Mouse (Mus musculus): Measurements from ENCODE around the gene Tada1. TPM values are rescaled to one million over a fixed set of nuclear protein-coding genes. Genes with fewer than 3 reads are reported as not detected.

The Tada1 gene
- total RNA-seq, 2 experiments from 2014 or later = 36.2 to 45.4 TPM

Other genes starting within 250 kb of the Tada1 start
- not detected in 2 replicates for gene Gpa33, start 248.9 kb upstream of the Tada1 start, total RNA-seq (2014; fragmentation: Nextera tagmentation)
- gene Gpa33, start 248.9 kb upstream of the Tada1 start, total RNA-seq (2017) = not detected in 2 replicates
- gene Mael, start 140.3 kb upstream of the Tada1 start, total RNA-seq (2014; fragmentation: Nextera tagmentation) = not detected in 2 replicates
- gene Mael, start 140.3 kb upstream of the Tada1 start, total RNA-seq (2017) = not detected in 2 replicates
- not detected in 2 replicates for gene Ildr2, start 125.0 kb upstream of the Tada1 start, total RNA-seq (2014; fragmentation: Nextera tagmentation)
- gene Ildr2, start 125.0 kb upstream of the Tada1 start, total RNA-seq (2017) = not detected in 2 replicates
- gene Pogk, start 30.8 kb downstream of the Tada1 start, total RNA-seq (2014; fragmentation: Nextera tagmentation) = 9.8 and 12.6 TPM in 2 replicates
- gene Pogk, start 30.8 kb downstream of the Tada1 start, total RNA-seq (2017) = 7.5 and 9.2 TPM in 2 replicates
- gene Gm4846, start 118.5 kb downstream of the Tada1 start, total RNA-seq (2014; fragmentation: Nextera tagmentation) = not detected in 2 replicates
- not detected in 2 replicates for gene Gm4846, start 118.5 kb downstream of the Tada1 start, total RNA-seq (2017)